Mouse (Mus musculus) megakaryocyte, adult 5-6 weeks (primary cell): Measurements from ENCODE around the gene Cdc42ep4. TPM values are rescaled to one million over a fixed set of nuclear protein-coding genes. Genes with fewer than 3 reads are reported as not detected.

Experiments
- ATAC-seq: 2 replicates; pipeline ENCODE4 v1.8.0; 2016; ENCODE audit warnings: mild to moderate bottlenecking, inconsistent platforms; ENCODE audit not compliant: poor library complexity, severe bottlenecking
- total RNA-seq, 2 experiments: library from RNA; stranded (forward) in 1 of 2; stranded (reverse) in 1 of 2; fragments of 153-499, 151-499 nt in 1 of 2; fragments of 221-1000, 200-1000 nt in 1 of 2; gene quantifications; 2 replicates each; pipeline versions ENCODE4 v1.2.3 to v1.2.4; 2015 to 2017

Gene Cdc42ep4
- total RNA-seq, 2 experiments from 2014 or later: 20.1 to 26.9 TPM

DNA sequence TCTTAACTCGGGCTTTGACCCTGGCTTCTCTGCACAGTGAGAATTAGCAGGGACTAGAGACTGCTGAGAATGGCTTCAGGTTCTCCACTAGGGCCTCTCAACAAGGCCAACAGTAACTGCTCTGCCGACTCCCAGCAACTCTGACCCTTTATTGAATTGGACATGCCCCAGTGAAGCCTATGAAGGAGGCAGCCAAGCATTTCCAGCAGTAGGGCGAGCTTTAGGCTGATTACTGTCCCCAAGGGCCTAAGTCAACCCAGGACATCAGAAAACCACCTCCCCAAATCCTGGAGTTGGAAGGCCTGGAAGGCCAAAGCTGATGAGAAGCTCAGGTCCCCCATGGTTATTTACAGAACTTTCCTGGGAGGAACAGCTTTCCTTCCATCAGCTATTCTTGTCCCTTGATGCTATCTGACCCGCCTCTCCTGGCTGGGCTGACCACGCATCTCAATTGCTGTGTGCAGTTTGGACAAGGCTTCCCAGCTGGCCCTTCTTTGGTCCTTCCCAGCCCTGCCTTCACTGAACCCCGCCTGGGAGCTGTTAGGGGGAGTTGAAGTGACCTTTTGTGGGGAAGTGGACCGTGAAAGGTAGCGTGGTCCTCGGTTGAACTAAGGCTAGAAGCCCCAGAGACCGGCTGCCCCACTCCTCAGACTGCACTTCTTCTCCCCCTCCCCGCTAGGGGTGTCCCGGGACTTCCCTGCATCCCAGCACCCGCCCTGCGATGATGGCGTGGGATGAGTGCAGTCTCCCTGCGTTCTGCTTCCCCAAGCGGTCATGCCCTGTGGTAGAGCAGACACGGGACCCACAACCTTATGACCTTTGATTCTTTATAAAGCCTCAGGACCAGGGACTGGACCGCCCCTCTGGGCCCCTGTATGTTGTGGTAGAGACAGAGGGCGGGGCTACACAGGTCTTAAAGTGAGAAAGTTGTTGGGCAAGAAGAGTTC, 27.3 kb upstream of the Cdc42ep4 start:
- peak; percentile 19 for ATAC-seq

DNA sequence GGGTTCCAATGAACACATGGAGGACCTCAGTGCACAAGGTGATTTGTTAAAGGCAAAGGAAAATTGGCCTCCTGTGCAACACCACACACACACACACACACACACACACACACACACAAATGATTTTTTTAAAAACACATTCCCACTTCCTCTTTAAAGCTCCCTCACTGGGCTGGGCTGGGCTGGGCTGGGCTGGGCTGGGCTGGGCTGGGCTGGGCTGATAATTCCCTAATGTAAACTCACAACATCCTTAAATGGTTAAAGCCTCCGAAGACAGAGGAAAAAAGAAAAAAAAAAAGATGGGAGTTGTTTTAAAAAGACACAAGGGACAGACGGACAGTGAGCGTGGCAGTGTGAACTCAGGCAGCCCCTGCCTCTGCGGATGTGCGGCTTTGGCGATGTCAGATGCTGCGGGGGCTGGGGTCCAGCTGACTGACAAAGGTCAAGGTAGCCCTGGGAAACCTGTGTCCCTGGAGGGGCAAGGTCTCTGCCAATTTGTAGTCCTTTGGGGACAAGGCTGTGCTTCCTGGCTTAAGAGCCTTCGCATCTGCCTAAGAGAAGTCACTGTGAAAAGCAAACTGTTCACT, 26.3 kb upstream of the Cdc42ep4 start:
- ATAC-seq: peak; percentile 53

GRCm38 (mm10) chr11:113776851-113777511, 25.3 kb upstream of the Cdc42ep4 start:
- ATAC-seq: peak; percentile 80

DNA sequence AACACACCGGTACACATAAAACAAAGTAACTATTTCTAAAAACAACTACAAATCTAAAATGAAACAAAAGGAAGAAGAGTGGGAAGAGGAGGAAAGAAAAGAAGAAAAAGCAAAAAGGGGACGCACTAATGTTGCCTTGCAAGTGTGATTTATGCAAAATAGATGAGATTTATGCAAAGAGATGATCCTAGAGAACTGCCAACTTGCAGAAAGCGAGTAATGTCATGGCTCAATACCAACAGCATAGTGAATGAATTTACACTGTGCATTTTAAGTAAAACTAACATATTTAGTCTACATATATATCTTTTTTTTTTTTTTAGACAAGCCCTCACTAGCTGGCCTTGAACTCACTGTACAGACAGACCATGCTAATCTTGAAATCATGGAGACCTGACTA, 23.1 kb upstream of the Cdc42ep4 start:
- ATAC-seq: no peak

- ATAC-seq: no peak
Measured at GRCm38 (mm10) chr11:113773191-113773590, 21.5 kb upstream of the Cdc42ep4 start.

GRCm38 (mm10) chr11:113771187-113771586, 19.5 kb upstream of the Cdc42ep4 start:
- ATAC-seq: no peak

DNA sequence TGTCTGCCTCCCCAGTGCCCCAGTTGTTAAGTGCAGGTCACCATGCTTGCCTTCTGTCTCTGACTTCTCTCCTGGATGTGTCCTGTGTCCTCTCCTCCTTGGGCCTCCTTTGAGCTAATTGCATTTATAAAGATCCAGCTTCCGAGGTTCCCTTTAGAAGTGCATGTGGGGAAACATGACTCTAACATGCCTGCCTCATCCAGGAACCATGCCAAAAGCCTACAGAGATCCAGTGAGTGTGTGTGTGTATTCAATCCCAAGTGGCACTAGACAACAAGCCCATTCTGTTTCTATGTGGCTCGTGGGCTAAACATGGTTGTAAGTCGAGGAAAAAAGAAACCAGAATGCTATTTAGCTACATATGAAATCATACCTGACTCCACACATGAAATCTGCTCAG, 16.7 kb upstream of the Cdc42ep4 start:
- ATAC-seq: no peak

- no peak for ATAC-seq
Measured at GRCm38 (mm10) chr11:113767285-113767684, 15.6 kb upstream of the Cdc42ep4 start.

DNA sequence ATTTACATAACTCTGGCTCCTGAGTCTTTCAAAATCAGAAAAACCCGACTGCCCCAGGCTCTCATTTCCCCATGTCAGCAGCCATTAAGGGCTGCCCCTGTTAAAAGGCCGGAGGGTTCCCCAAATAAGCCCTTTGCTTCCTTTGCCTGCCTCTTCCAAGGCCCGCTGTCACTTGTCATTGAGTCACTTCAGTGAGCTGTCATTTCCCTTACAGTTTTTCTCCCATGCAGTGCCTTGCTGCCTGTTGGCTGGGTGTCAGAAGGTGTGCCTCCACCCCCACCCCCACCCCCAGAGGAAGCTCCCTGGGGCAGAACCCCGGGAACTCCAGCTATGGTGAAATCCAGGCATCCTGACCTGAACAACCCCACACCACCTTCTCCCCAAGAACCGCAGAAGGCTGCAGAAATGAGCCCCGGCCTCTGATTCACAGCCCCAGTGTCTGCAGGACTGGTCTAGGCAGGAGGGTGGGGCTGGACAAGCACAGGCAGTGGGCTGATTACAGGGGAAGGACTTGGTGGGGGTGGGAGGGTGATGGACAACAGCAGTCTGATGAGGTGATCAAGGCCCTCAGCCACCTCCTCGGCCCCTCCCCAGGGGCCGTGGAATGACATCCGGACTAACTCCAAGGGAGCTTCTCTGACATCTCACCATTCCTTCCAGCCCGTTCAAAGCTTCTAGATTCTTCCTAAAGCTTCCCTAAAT, 14.8 kb upstream of the Cdc42ep4 start:
- ATAC-seq: peak; percentile 65

GRCm38 (mm10) chr11:113764132-113764849, 12.6 kb upstream of the Cdc42ep4 start:
- ATAC-seq: no peak

GRCm38 (mm10) chr11:113763449-113763848, 11.8 kb upstream of the Cdc42ep4 start:
- no peak for ATAC-seq

DNA sequence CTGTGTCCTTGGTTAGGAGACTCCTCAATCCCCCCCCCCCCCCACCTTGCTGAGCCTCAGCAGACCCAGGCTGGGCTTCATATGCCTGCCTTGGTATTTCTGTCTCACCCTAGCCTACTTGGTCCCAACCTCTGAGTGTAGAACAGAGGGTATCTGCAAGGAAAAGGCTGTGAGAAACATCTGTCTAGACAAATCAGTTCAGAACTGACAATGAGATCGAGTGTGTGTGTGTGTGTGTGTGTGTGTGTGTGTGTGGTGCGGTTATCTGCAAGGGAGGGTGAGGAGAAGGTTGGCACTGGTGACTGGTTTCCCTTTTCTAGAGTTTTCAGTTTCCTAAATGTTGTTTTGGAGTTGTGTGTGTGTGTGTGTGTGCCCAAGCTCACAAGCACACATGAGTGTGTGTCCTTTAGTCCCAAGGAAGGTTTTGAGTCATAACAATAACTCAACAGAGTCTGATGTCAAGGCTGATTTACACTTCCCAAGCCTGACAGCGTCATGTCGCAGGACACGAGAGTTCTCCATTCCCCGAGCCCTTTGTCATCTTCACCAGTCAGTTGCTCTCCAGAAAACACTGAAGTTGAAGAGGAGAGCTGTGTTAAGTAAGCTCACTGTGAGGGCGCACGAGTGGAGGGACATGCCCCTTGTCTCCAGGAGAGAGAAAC, 10.6 kb upstream of the Cdc42ep4 start:
- ATAC-seq: no peak

DNA sequence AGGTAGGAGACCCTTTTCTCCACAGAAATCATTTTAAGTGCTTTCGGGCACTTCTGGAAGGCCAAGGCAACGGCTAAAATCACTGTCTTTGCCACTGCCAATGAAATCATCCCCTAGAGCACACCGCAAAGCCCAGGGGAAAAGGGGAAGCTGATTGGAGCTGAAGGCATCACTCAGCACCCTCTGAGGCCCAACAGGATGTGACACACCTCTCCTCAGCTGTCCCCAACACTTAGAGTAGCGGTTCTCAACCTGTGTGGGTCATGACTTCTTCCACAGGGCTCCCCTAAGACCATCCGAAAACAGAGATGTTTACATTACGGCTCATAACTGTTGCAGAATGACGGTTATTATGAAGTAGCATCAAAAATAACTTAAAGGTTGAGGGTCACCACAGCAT, 10.0 kb upstream of the Cdc42ep4 start:
- peak; percentile 82 for ATAC-seq

DNA sequence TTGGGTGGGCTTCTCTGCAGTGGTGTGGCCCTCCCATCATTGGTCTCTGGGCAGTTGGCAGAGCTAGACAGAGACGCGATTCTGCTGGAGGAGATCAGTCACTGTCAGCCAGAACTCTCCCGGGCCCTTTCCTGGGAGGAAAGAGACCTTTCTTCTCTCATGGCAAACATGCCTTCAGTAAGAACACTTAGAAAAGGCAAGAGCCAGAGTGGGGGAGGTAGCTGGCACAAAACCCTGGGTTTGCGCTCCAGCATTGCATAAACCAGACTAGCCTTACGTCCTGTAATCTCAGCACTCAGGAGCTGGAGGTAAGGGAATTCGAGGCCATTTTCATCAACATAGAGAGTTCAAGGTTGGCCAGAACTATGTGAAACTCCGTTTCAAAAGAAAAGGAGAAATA, 8.8 kb upstream of the Cdc42ep4 start:
- ATAC-seq: no peak

- no peak for ATAC-seq
Measured at GRCm38 (mm10) chr11:113758851-113759250, 7.2 kb upstream of the Cdc42ep4 start.

DNA sequence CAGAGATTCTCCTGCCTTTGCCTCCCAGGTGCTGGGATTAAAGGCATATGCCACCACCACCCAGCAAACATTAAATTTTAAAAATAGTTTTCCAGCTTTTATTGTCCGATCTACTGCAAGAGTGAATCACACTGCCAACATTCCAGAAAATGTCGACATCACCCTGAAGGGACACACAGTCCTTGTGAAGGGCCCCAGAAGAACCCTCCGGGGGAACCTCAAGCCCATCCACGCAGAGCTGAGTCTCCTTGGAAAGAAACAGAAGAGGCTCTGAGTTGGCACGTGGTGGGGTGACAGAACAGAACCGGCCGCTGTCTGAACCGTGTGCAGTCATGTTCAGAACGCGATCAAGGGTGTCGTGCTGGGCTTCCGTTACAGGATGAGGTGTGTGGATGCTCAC, 4.9 kb upstream of the Cdc42ep4 start:
- no peak for ATAC-seq

DNA sequence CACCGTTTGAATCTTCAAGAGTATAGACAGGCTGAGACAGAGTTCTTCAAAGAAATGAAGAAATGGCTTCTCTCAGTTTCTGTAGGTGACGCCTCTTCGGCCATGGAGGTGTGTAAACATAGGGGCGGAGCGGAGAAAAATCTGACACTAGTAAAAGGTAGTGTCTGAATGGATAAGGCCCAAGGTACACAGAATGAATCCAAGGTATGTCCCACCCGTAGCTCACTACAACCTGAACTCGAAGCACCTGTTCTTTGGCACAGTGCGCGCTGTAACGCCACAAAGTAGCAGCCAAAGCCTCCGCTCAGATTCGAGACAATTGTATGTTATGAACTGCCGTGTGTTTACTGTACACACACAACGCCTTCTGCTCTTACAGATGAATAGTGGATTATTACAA, 4.2 kb upstream of the Cdc42ep4 start:
- ATAC-seq: no peak

DNA sequence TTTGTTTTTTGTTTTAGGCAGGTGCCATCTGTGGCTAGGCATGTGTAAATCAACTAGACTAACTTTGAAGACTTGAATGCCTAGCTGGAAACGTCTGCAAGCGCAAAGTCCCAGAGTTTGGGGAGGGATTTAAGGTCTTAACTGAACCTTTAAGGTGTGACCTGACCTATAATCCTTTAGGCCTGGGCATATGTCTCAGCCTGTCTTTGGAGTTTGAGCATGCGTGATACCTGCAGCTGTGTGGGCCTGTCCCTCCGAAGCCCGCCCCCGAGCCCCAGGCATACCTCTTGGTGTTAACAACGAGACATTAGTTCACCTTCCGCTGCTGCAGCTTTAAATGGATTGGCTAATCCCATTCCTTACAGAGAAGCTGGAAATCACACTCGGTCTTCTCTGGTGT, 3.2 kb upstream of the Cdc42ep4 start:
- ATAC-seq: no peak

GRCm38 (mm10) chr11:113752685-113753430, 1.2 kb upstream of the Cdc42ep4 start:
- no peak for ATAC-seq
